Mouse (Mus musculus) right cerebral cortex, adult 18-20 months (tissue): ENCODE data around the gene Icos.

Source experiments
- DNase-seq: peaks from one replicate; pipeline ENCODE4 v3.0.0; 2022; ENCODE audit warnings: mixed read lengths

Icos gene

DNA sequence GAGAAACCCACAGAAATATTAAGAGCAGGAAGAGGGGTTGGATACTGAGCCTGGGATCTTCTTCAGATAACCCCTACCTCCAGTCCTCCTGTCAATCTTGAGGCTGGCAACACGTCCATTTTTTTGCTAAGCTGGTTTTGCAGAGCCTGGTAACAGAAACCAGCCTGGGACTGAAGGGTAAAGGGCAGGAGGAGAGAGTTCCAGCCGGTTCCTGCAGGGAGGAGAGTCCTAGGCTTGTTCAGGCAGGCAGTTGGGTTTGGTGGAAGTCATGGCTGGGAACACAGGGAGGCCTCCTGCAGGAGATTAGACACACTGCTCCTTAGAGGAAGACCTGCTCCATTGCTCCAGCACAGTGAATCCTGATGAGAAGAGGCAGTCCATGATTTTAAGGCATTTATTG is 10.2 kb upstream of the Icos start:
- DNase-seq, result no peak

DNA sequence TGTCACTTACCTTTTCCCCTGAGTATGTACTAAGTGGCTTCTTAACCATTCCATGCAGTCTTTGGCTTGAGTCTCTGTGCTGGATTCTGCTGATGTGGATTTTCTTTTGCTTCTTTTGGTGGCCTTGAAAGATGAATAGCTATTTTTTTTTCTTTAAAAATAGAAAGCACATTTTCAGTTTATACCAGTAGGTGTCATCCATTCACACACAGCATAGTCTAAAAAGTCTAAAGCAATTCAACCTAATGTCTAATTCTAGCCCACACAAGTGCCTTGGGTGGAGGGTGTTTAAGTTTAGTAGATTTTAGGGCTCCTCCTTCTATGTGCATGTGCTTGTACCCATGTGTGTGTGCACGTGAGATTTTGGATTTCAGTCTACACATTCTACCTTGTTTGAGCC is 6.9 kb upstream of the Icos start:
- no peak for DNase-seq

DNA sequence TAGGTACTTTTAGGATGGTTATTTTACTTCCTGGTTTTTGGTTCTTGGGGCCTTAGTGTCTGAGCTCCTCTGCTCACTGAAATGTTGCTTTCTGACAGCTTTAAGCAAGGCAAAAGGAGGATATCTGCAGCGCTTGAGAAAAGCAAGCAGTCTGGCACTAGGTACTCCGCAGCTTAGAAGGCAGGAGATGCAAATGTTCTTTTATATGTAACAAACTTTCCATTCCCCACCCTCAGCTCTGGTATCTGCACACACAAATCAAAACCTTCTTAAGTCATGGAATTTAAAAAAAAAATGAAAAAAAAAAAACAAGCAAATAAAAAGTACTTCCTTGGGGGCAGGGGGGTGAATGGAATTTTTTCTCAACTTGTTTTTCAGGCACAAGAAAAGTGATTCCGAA is 3.5 kb upstream of the Icos start:
- no peak for DNase-seq

DNA sequence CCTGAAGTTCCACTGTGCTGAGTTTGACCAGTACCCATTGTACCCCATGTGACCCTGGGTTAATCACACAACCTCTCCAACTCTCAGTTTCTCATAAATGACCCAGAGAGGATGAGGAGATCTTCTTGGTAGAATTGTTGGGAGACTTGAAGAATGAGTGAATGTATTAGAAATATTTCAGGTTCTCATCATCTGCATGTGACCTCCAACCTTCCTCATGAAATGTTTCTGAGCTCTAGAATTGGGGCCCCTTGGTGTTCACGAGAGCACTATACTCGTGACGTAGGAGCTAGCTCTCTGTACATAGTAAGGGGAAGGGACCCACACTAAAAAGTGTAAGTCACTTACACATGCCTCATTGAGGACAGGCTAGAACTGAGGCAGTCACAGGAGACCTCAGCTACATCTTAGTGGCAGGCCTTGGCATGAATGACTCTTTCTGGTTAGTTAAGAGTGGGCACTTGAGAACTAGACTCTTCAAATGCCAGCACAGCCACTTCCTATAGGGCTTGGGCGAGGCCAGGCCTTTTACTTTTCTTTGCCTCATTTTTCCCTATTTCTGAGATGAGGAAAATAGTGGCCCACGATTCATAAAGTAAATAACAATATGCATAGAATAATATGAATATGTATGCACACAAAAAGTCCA is 2.0 kb upstream of the Icos start:
- no peak for DNase-seq

DNA sequence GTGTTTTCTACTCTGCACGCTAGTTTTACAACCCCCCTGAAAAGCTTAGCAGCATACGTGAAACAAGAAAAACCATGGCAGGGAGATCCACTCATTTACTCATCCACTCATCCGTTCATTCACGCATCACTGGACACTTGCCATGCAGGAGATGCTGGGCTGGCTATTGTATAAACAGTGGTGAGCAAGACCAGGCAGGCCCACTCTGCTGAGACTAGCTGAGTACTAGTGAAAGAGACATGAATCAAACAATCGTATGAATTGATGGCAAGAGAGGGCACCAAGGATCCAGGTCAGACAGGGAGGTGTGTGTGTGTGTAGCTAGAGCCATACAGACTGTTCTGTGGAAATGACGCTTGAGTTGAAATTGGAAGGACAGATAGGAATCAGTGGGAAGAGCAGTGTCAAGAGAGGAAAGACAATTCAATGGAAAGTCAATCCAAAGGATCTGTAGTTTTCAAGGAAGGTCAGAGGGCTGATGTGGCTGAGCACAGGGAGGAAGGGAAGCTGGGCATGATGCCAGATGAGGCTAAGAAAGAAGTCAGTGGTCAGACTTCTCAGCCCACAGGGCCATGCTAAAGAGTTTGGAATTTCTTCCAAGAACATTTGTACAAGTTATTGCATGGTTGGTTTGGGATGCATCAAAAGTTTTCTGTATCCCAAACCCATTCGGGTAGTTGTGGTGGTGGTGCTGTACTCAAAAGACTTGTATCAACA is 1.6 kb downstream of the Icos start:
- DNase-seq, result no peak

DNA sequence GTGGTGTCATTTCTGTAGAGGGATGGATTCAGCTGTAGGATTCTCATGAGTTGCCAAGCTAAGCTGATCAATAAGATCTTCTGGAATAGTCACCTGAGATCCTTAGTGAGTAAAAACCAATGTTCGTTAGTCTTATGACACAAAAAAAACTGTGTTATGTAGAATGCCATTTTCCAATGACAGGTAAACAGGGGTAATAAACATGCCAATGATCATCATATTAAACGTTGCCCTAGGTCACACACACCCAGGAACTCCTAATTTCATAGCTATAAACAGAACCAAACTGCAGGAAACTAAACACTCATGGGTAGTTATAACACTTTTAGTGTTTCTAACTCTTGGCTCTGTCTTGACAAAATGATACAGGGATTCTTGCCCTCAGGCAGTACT is 2.1 kb downstream of the Icos start:
- no peak for DNase-seq

DNA sequence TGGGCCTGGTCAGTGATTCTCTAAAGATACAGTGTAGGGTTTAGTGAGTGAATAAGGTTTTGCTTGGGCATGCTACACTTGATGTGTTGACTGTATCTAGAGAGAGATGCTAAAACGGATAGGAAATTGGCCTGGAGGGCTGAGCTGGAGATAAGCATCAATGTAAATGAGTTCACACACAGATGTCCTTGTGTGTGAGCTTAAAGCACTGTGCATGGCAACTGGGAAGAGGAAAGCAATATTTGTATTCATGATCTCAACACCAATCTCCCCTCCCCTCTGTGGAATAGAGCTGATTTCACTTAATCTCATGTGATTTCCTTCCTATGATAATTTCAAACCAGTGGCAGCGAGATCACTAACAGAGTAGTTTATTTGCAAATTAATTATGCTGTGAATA is 7.3 kb downstream of the Icos start:
- DNase-seq, result no peak

DNA sequence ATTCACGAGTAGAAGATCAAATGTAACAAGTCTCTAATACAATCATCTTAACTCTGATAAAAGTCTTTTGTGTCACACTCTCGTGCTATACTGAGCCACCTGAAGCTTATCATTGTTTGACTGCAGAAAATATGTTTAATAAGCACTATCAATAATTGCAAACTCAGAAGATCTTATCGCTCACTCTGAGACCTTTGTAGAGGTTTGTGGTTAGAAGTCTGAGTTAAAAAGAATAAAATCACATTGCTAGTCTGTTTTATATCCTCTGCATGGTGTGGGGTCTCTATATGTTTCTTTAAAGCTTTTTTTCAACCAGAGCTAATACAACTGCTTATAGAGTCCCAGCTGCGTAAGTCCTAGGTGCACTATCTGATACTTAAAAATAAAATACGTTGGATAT is 8.4 kb downstream of the Icos start:
- DNase-seq, result no peak

DNA sequence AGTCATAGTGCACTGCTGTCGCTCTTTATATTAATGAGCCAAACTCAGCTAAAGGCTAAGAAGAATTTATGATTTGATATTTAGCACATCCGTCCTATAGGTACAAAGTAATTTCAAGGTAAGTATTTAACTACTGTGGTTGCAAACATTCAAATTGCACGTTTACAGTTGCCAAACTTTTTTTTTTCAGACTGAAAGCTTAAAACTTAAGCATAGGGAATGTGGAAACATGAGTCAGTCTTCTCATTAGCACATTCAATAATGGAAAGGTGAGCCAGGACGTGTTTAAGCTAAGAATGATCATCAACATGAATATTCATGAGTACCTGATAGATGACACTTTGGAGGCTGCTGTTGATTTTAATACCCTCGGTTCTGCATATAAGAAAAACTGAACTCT is 11.4 kb downstream of the Icos start:
- DNase-seq, result no peak

DNA sequence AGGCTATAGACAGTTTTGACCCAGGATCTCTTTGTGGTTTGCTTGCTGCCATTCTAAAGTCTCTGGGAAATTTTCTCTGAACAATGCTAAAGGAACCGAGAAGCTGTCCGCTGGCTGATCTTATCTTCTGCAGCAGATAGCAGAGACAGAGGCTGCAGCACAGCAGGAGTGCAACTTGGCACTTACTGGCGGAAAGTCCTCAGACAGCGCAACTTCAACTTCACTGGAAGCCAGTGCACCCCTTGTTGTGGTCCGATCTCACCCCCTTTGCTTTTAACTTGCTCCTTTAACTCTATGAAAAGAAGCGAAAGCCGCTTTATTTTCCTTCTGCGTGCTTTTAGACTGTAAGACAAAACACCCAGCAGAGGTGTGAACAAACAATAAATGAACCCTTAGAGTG is 12.6 kb downstream of the Icos start:
- no peak for DNase-seq

DNA sequence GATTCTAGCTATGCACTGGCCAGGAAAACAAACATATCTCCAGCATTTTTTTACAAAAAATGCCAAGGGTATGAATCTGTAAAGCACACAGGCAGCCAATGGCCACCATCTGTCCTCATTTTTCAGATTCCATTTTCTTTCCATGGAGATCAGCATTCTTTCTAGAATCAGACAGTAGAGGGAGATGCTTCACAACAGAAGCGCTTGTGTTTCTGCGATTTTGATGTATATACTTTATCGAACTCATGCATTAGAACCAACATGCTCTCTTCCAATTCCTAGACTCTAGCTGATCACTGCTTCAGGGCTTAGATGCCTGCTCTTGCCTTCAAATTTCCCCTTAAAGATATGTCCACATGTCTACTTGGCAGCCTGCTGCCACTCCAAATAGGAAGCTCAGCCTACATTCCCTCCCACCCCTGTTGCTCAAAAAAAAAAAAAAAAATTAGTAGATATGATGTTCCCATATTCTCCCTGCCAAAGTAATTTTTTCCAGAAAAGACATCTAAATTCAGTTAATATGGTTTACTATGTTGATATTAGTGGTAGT is 20.4 kb downstream of the Icos start:
- DNase-seq, result no peak

DNA sequence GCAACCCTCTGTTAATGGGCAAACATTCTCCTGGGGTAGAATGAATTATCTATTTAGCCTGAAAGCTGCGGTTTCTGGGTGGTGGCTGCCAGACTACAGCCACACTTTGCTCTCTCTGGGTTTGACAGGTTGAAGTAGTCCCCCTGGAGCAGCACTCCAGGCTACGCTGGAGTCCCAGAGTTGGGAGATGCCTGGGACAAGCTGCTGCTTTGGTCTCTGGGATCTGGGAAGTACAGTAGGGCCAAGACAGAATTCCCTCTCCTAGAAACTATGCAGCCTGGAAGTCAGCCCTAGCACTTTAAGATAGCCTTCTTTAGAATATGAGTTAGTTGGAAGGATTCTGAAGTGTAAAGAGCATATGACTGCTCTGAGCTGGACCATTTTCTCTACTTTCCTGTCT is 21.0 kb downstream of the Icos start:
- no peak for DNase-seq

DNA sequence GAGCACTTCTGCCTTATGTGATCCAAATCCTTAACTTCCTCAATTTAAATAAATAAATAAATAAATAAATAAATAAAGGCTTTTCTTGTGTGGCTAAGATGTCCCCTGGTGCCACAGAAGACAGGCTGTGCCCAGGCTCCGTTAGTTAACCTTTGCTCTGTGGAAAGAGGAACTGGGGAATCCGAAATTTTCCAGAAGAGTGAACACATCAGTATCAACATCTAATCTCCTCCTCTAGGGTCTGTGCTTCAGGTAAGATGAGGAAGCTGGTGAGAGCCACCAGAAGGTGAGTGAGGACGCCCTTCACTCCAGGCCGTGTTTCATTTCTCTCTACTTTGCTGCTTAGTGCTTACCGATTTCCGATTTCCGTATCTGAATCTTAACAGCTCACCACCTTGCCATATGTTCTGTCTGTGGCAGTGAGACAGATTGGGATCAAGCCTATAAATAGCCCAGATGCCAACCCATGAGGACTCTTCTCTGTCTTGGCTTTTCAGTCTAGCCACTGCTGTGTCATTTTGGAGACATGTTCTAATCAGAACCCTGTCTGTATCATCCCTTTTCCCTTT is 24.1 kb downstream of the Icos start:
- DNase-seq, result no peak

DNA sequence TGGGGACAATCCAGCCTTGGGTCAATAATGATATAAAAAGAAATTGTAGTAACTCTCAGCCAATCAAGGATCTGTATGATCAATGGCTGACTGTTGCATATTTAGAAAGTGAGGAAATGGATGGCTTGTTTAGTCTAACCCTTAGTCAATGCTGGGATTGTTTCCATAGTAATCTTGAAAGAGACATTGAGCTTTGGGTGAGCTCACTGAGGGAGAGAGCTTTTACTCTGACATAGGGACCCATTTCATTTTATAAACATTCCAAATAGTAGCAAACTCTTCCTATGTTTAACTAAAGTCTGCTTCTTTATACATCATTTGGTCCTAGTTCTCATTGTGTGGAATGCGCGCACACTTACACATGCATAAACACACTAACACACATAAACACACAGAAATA is 28.5 kb downstream of the Icos start:
- DNase-seq, result no peak

DNA sequence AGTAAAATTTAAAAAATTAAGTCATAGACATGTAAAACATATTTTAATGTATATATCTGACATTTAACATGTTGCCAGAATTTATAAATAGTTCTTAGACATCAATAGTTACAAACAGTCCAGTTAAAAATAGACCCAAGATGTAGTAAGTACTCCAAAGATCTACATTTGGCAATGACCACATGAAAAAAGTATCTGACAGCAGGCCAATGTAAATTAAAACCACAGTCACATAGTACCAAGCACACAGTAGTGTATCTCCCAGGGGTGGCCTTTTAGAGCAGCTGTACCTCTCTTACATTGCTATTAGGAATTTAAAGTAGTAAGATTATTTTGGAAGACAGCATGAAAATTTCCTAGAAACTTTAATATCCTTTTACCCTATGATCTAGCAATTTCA is 29.8 kb downstream of the Icos start:
- DNase-seq, result no peak

DNA sequence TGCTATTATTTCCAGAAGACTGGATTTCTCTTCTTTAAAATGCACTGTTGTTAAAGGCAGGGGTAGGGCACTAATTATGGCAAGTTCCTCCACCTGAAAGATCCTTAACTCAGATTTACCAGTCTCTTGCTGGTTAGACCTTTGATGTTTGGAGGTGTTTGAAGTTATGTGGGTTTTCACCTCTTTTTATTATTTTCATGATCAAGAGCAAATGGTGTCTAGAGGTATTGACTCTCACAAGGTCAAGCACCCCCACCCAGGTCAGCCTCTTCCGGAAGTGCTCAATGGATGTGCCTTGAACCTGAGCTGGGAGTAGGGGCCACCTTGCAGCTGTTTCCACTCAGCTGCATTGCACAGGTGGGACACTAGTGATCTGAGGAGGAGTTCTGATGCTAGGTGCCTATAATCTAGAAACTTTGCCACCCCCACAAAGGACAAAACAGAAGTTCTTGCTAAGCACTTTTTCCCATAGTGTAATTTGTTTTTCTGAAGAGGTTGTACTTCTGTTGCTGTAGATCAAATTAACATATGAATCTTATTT is 38.9 kb downstream of the Icos start:
- no peak for DNase-seq

DNA sequence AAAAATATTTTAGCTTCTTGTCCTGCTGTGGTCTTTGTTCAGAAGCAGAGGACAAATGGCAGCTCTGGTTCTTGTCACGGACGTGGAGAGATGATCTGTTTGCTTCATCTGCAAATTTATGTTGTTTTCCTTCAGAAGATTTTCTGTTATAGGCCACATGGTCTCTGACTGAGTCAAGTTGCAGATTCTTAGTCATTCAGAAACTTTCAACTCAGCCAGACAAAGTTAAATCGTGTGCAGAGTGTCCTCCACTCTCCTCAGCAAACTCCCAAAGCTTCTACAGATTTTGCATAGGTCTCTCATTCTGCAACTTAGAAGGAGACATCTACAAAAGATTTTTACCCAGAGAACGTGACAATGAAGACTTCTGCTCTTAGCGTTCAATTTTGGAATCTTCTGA is 49.0 kb downstream of the Icos start:
- no peak for DNase-seq

DNA sequence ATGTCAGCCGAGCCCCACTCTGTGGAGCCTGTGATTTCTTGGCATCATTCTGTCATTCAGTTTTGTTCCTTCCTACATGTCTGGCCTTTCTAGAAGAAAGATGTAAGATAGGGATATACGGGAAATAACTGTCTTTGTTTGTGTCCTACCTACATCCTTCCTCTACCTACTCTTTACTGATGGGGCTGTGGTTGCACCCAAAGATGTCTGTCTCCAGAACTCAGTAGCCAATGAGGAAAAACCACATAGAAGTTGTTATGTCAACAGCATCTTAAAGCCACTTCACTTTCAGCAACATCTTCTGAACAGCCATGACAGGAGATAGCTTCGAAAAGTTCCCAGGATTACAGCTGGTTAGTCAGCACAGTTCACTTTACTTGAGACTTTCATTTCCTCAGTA is 49.8 kb downstream of the Icos start:
- DNase-seq, result no peak

DNA sequence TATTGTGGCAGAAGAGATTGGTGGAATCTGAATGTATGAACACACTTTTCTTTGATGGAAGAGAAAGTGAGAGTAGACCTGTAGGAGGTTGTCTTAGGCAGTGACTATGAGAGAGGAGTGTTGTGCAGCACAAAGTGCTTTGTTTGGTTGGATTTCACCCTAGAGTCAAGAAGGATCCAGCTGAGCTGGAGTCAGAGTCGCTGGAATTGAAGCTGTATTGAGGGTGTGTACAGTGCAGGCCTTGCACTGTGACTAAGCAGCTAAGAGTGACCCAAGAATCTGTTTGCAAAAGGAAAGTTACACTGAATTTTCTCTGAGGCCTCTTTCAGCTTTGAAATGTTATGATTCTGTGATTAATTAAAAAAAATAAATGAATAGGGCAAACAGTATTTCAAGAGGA is 52.2 kb downstream of the Icos start:
- DNase-seq, result no peak

DNA sequence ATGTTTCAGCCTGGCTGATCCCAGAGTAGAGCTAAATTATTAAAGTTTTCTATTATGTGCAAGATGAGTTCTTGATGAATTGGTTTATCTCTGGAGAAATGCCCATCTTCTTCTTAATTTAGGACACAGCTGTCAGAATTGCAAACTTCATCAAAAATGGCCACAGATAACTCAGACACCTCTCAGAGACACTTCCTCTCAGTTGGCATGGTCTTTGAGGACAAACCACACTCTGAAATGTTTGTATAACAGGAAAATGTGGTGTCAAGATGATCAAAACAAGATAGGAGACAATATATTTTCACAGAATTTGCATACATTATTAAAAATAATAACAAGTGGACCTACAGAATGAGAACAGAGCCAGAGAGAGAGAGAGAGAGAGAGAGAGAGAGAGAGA is 52.8 kb downstream of the Icos start:
- no peak for DNase-seq

DNA sequence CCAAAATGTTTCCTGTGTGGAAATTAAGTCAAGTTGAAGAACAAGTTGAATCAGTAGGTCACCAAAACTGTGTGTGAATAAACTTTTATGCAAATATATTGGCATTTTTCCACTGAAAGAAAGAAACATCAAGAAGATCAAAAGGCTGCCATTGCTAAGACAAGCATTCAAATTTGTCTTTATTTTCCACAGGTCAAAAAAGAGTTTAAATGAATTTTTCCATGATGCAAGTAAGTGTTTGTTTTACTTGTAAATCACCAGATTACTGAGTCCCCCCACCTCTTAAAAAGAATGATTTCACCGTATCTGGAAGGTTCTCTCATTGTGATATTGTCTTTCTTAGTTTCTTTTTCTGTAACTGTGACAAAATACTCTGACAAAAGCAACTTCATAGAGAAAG is 57.5 kb downstream of the Icos start:
- no peak for DNase-seq

DNA sequence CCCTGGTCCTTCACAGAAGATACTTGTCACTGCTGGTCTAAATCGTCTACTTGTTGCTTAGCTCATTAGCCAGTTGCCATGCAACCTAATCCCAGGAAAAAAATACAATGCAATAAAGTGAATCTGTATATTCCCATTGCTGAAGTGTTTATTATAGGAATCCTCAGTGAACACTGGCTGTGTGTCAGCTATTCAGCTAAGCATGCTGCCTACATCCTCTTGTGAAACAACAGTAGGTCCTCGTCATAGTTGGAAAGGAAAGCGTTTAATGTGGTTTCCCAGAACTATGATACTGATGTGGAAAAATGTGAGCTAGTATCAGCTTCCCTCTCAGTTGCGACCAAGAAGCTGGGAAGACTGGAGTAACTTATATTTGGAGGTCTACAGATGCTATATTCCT is 60.5 kb downstream of the Icos start:
- no peak for DNase-seq

DNA sequence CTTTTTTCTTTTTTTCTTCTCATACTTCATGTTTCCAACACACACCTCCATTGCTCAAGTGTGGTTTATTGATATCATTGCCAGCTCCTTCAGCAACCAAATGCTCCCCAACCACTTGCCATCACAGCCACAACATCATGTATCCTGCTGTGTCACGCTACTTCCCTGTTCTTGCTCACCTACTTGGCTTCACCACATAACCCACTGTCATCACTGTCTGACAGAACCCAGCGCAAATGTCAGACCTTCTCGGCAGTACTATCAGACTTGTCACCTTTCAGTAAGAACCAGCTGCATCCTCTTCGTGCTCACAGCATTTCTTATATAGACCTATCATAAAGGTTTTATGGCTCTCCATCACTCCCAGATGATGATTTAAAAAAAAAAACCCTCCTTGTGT is 61.6 kb downstream of the Icos start:
- no peak for DNase-seq

DNA sequence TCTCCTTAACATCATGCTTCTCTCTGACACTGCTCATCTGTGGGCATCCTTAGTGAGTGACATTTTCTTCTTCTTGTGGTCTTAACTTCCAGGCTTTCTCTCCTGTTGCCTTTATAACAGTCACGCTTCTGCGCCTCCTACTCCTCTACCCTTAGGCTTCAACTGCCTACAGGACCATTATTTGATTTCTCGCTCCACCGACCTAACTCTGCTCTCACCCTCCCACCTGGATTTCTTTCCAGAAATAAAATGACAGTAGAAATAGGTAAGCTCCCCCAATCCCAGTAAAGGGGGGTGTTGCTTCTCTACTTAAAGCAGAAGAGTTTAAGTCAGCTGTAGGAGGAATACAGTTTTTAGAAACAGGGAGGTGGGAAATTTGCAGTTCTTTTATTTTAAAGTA is 62.7 kb downstream of the Icos start:
- DNase-seq, result no peak
